Mouse (Mus musculus): Measurements from ENCODE around the gene Gucy2c. TPM values are rescaled to one million over a fixed set of nuclear protein-coding genes. Genes with fewer than 3 reads are reported as not detected.

Gene Gucy2c
- total RNA-seq (2021), result not detected

- intact Hi-C loops (cut with DNase I), result no loop called here
- no peak for DNase-seq
Observed at GRCm38 (mm10) chr6:136781377-136781986, at the start of gene Gucy2c. Gene Gucy2c, minus strand, starts transcription at chr6:136781765.

- DNase-seq, result no peak
- intact Hi-C loops (cut with DNase I), result loop anchor here (10.0 kb wide), 1 partner anchor 906 kb away; the partner anchor contains the start of gene Strap
Observed at GRCm38 (mm10) chr6:136828681-136829080, 47.1 kb upstream of the Gucy2c start.

GRCm38 (mm10) chr6:136827881-136828561 lies 46.5 kb upstream of the Gucy2c start, which contains the start of gene Wbp11:
Gene Wbp11, minus strand, starts transcription at chr6:136828233.
- intact Hi-C loops (cut with DNase I), result loop anchor here (1.0 to 10.0 kb wide), 2 partner anchors 24 to 907 kb away; partner anchors contain the start of genes Hist4h4 and Strap

GRCm38 (mm10) chr6:136827516-136827880 lies 45.9 kb upstream of the Gucy2c start, which contains the start of gene BC049715:
Gene BC049715, plus strand, starts transcription at chr6:136827626.
- DNase-seq, result no peak
- intact Hi-C loops (cut with DNase I), result loop anchor here (1.0 to 10.0 kb wide), 2 partner anchors 23 to 907 kb away; partner anchors contain the start of genes Hist4h4 and Strap

More at GRCm38 (mm10) chr6:136827881-136828561, 46.5 kb upstream of the Gucy2c start, which contains the start of gene Wbp11:
- DNase-seq, result peak; percentile 98

- intact Hi-C loops (cut with DNase I), result loop anchor here (1.0 to 10.0 kb wide), 2 partner anchors 23 to 908 kb away; partner anchors contain the start of genes Hist4h4 and Strap
- no peak for DNase-seq
Observed at GRCm38 (mm10) chr6:136827116-136827515, 45.6 kb upstream of the Gucy2c start.

- no peak for DNase-seq
- intact Hi-C loops (cut with DNase I), result loop anchor here (10.0 kb wide), 1 partner anchor 910 kb away; the partner anchor contains the start of gene Strap
Observed at GRCm38 (mm10) chr6:136824987-136825386, 43.4 kb upstream of the Gucy2c start.

GRCm38 (mm10) chr6:136821086-136821485 lies 39.5 kb upstream of the Gucy2c start:
- intact Hi-C loops (cut with DNase I), result loop anchor here (10.0 kb wide), 1 partner anchor 914 kb away; the partner anchor contains the start of gene Strap
- no peak for DNase-seq

GRCm38 (mm10) chr6:136820381-136820780 lies 38.8 kb upstream of the Gucy2c start:
- peak in 1 of 2 experiments; percentile 32 for DNase-seq
- intact Hi-C loops (cut with DNase I), result loop anchor here (10.0 kb wide), 1 partner anchor 914 kb away; the partner anchor contains the start of gene Strap

- DNase-seq, result no peak
- intact Hi-C loops (cut with DNase I), result no loop called here
Observed at GRCm38 (mm10) chr6:136817549-136817948, 36.0 kb upstream of the Gucy2c start.

- intact Hi-C loops (cut with DNase I), result no loop called here
- no peak for DNase-seq
Observed at GRCm38 (mm10) chr6:136816826-136817225, 35.3 kb upstream of the Gucy2c start.

- DNase-seq, result no peak
- intact Hi-C loops (cut with DNase I), result no loop called here
Observed at GRCm38 (mm10) chr6:136815381-136815780, 33.8 kb upstream of the Gucy2c start.

- intact Hi-C loops (cut with DNase I), result no loop called here
- peak; percentile 29 to 50 for DNase-seq
Observed at GRCm38 (mm10) chr6:136813117-136813516, 31.6 kb upstream of the Gucy2c start.

- intact Hi-C loops (cut with DNase I), result no loop called here
- DNase-seq, result no peak
Observed at GRCm38 (mm10) chr6:136811196-136811595, 29.6 kb upstream of the Gucy2c start.

GRCm38 (mm10) chr6:136809673-136810072 lies 28.1 kb upstream of the Gucy2c start:
- no peak for DNase-seq
- intact Hi-C loops (cut with DNase I), result no loop called here

GRCm38 (mm10) chr6:136809077-136809476 lies 27.5 kb upstream of the Gucy2c start:
- peak; percentile 45 to 52 for DNase-seq
- intact Hi-C loops (cut with DNase I), result no loop called here

- intact Hi-C loops (cut with DNase I), result no loop called here
- peak; percentile 44 to 64 for DNase-seq
Observed at GRCm38 (mm10) chr6:136808631-136809046, 27.1 kb upstream of the Gucy2c start.

- peak; percentile 99 for DNase-seq
- intact Hi-C loops (cut with DNase I), result no loop called here
Observed at GRCm38 (mm10) chr6:136808014-136808417, 26.5 kb upstream of the Gucy2c start, which contains the start of gene H2afj. Gene H2afj, plus strand, starts transcription at chr6:136808244.

GRCm38 (mm10) chr6:136807395-136808013 lies 25.9 kb upstream of the Gucy2c start:
- intact Hi-C loops (cut with DNase I), result no loop called here
- no peak for DNase-seq

- intact Hi-C loops (cut with DNase I), result no loop called here
- no peak for DNase-seq
Observed at GRCm38 (mm10) chr6:136806819-136807218, 25.3 kb upstream of the Gucy2c start.

- intact Hi-C loops (cut with DNase I), result loop anchor here (2.0 kb wide), 1 partner anchor 51 kb away; the partner anchor contains the start of gene Art4
- DNase-seq, result no peak
Observed at GRCm38 (mm10) chr6:136805409-136805775, 23.8 kb upstream of the Gucy2c start.

All from heart, postnatal 10 days (tissue).